ENCODE assay signal across 22 mouse cellular contexts in genomic region chr9:118900677-118901076, GRCm38 (mm10).
"Had no signal": no experiment of that assay in that cellular context is flagged by ENCODE, and none has a peak within 500 bp of the region (broad histone marks: within the 10 kb centered on the region; RNA-seq: fewer than 3 reads in every experiment).

No protein-coding gene starts in this region.

- ATAC-seq: hindbrain, embryonic 16.5 days; hindbrain, postnatal 0 days; inflammation-experienced regulatory T-cells, adult 6 months; intestine, embryonic 15.5 days; intestine, embryonic 16.5 days; intestine, postnatal 0 days had no signal

- DNase-seq: heart, postnatal 10 days; heart, postnatal 14 days; heart, postnatal 36 days; heart, postnatal 4 days; kidney, adult 11 months; kidney, adult 18-20 months; kidney, adult 2 months; kidney, adult 8-10 months; kidney, adult 9 months; kidney, postnatal 10 days; kidney, postnatal 14 days; kidney, postnatal 25 days; kidney, postnatal 36 days; kidney, postnatal 4 days; layer of hippocampus, adult 9-11 months; layer of hippocampus, postnatal 36 days had no signal
